Mouse (Mus musculus): ENCODE measurements around the gene Fgfr2. TPM values are rescaled to one million over a fixed set of nuclear protein-coding genes. Genes with fewer than 3 reads are reported as not detected.
A peak's percentile ranks its signal among the peaks of the same experiment; 100 is the strongest.
"Not testable (repeated sequence)": the region's sequence is repeated elsewhere in the genome, so short reads cannot be mapped to it uniquely, and the experiment has no call there.

The Fgfr2 gene
- polyA plus RNA-seq, 1 experiment from 2014 or later = 24.1 TPM

DNA sequence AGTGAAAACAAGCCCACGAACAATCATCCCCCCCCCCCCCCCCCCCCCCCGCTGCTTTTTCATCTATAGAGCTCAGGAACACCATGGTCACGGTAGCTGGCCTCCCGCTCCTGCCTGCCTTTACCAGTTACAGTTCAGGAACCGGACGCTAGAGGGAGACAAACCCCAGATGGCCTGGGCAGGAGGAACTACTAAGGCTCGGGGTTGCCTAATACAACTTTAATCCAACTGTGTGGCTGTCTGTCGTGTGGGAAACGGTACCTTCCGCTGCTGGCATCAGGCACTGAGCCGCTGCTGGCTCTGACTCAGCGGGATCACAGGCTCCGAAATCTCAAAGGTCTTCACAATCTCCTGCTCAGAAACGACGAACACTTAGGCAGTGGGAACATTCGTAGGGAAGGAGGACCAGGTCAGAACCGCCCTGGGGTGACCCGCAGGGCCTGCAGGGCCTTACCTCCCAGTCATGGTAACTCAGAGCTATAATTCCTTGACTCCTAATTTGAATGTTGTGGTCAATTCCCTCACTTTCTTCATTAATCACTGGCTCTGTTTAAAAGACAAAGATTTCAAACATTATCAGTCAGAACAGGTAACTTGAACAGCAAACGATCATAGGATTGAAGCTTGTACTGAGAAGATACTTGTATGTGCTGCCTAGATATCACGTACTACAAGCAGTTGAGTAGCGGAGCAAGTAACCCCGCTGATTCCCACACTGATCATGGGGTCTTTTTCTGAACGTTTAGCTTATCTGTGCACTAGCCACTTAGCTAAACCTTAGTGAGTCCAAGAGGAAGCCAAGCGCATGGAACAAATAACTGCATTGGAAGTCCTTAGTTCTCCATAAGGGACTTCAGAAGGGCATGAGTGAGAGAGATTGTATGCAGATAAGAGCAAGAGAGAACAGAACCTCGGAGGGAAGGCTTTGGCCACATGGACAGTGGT lies 2589.6 kb downstream of the Fgfr2 start:
- no peak overlapping the region; the same call in 1 of the 2 replicates for H3K27ac ChIP-seq (ENCODE audit: low read depth, low read length)
- no peak overlapping the region for H3K4me3 ChIP-seq (ENCODE audit: low read length)
- H3K4me1 ChIP-seq (ENCODE audit: control insufficient read depth, insufficient read depth, low read depth, low read length) = no peaks in the 10 kb centered on the region
- no peaks in the 10 kb centered on the region for H3K9me3 ChIP-seq (ENCODE audit: control insufficient read depth, low read length)
- 47% methylated on average over 24 of the region's 25 CpGs for WGBS
- H3K9ac ChIP-seq (ENCODE audit: low read depth, low read length) = no peak overlapping the region
- H3K4me2 ChIP-seq (ENCODE audit: low read length) = no peak overlapping the region
- peak; percentile 83 for ATAC-seq
- H3K27me3 ChIP-seq (replicated peaks; ENCODE audit: control insufficient read depth, insufficient read depth, low read length) = no peaks in the 10 kb centered on the region
- H3K36me3 ChIP-seq (ENCODE audit: control insufficient read depth, insufficient read depth, low read length) = peaks cover 16% of the 10 kb centered on the region

DNA sequence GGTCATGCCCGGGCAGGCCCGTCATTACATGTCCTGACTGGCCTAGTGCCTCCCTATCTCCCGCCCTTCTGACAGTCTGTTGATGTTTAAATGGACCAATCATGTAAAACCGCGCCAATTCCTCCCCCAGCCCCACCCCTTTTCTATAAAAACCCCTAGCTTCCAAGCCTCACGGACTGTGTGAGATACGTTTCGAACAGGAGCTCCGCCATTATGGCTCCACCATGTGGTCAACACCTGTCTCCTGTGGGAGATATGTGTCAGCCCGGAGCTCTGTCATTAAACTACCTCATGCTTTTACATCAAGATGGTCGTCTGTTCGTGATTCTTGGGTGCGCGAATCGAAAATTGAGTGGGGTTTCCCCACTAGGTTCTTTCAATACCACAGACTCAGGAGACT lies 2592.0 kb downstream of the Fgfr2 start:
- H3K4me3 ChIP-seq (ENCODE audit: low read length); H3K27me3 ChIP-seq (replicated peaks; ENCODE audit: control insufficient read depth, insufficient read depth, low read length); H3K9me3 ChIP-seq (ENCODE audit: control insufficient read depth, low read length); H3K9ac ChIP-seq (ENCODE audit: low read depth, low read length); ATAC-seq; H3K4me2 ChIP-seq (ENCODE audit: low read length); H3K36me3 ChIP-seq (ENCODE audit: control insufficient read depth, insufficient read depth, low read length); H3K4me1 ChIP-seq (ENCODE audit: control insufficient read depth, insufficient read depth, low read depth, low read length); H3K27ac ChIP-seq (ENCODE audit: low read depth, low read length): not testable (repeated sequence)
- WGBS = 95% methylated on average over 14 of the region's 15 CpGs

DNA sequence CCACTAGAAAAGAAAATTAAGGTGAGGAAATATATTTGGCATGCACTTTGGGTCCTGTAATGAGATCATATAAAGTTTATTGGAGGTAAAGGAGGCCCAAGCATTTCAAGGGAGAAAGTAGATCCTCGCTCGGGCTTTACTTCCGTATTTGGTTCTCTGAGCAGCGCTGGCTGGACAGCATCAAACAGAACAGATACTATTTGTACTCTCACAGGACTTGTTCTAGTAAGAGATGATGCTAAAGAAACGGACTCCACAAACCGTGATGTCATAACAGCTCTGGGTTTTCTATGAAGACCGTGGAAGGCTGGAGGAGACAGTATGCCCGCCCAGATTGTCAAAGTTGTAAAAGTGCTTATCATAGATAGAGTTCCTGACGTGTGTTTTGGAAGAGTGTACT lies 2595.8 kb downstream of the Fgfr2 start:
- Histone ChIP-seq H3K4me1 (ENCODE audit: control insufficient read depth, insufficient read depth, low read depth, low read length) (no peaks in the 10 kb centered on the region), H3K9ac (ENCODE audit: low read depth, low read length) (no peak overlapping the region), H3K4me2 (ENCODE audit: low read length) (no peak overlapping the region), H3K4me3 (ENCODE audit: low read length) (no peak overlapping the region), H3K27ac (ENCODE audit: low read depth, low read length) (no peak overlapping the region), H3K27me3 (replicated peaks; ENCODE audit: control insufficient read depth, insufficient read depth, low read length) (no peaks in the 10 kb centered on the region), H3K36me3 (ENCODE audit: control insufficient read depth, insufficient read depth, low read length) (peaks cover 5% of the 10 kb centered on the region), H3K9me3 (ENCODE audit: control insufficient read depth, low read length) (no peaks in the 10 kb centered on the region)
- ATAC-seq = no peak
- WGBS = 89% methylated on average over 9 of the region's 9 CpGs

DNA sequence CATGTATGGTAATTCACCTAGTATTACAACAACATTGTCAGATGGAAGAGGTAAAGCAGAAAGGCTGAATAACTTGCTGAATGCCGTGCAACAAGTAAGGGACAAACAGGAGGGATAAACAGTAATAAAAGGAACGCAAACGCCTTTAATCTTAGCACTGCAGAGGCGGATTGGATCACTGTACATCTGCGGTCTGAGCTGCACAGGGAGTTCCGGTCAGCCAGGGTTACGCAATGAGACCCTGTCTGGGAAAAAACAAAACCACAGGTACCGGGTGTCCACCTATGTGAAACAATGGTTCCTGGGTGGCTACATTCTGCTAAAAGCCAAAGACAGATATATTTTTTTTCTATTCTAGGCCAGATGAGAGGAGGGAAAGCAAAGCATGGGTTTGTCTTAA lies 2599.7 kb downstream of the Fgfr2 start:
- WGBS = 93% methylated on average over 8 of the region's 8 CpGs

GRCm38 (mm10) chr7:130520812-130521422 lies 2602.2 kb downstream of the Fgfr2 start:
- no peak overlapping the region for H3K9ac ChIP-seq (ENCODE audit: low read depth, low read length)
- peaks cover 20% of the 10 kb centered on the region for H3K4me1 ChIP-seq (ENCODE audit: control insufficient read depth, insufficient read depth, low read depth, low read length)
- no peaks in the 10 kb centered on the region for H3K36me3 ChIP-seq (ENCODE audit: control insufficient read depth, insufficient read depth, low read length)
- H3K9me3 ChIP-seq (ENCODE audit: control insufficient read depth, low read length) = no peaks in the 10 kb centered on the region
- no peaks in the 10 kb centered on the region for H3K27me3 ChIP-seq (replicated peaks; ENCODE audit: control insufficient read depth, insufficient read depth, low read length)
- ATAC-seq = no peak
- no peak overlapping the region for H3K27ac ChIP-seq (ENCODE audit: low read depth, low read length)
- H3K4me3 ChIP-seq (ENCODE audit: low read length) = no peak overlapping the region
- WGBS = 91% methylated on average over 14 of the region's 14 CpGs
- H3K4me2 ChIP-seq (ENCODE audit: low read length) = no peak overlapping the region; the same call in 1 of the 2 replicates

More for the DNA sequence above, 2599.7 kb downstream of the Fgfr2 start:
- Histone ChIP-seq H3K4me1 (ENCODE audit: control insufficient read depth, insufficient read depth, low read depth, low read length) (peaks cover 5% of the 10 kb centered on the region), H3K27me3 (replicated peaks; ENCODE audit: control insufficient read depth, insufficient read depth, low read length) (no peaks in the 10 kb centered on the region), H3K4me3 (ENCODE audit: low read length) (no peak overlapping the region), H3K27ac (ENCODE audit: low read depth, low read length) (no peak overlapping the region), H3K9me3 (ENCODE audit: control insufficient read depth, low read length) (no peaks in the 10 kb centered on the region), H3K4me2 (ENCODE audit: low read length) (no peak overlapping the region), H3K9ac (ENCODE audit: low read depth, low read length) (no peak overlapping the region), H3K36me3 (ENCODE audit: control insufficient read depth, insufficient read depth, low read length) (no peaks in the 10 kb centered on the region)
- ATAC-seq = no peak

DNA sequence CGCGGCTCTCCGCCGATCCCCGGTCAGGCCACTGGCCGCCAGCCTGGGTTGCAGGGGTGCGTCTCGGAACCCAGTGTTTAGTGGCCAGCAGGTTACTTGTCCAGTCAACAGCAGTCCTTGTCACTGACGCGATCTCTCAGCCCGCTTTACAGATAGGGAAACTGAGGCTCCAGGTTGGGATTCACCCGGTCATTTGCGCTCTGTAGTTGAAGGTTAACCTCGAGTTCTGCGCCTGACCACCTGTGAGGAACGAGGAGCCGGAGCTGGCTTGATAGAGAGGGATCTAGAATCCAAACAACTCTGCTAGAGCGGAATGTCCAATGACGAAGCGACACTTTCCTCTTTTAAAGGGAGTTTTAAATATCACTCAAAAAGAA lies 2603.1 kb downstream of the Fgfr2 start, which contains the start of gene Ate1:
Gene Ate1 (minus strand): TSS at position 321 of the 377 bp plus-strand sequence.
- WGBS = 16% methylated on average over 20 of the region's 20 CpGs
- Histone ChIP-seq H3K36me3 (ENCODE audit: control insufficient read depth, insufficient read depth, low read length) (no peaks in the 10 kb centered on the region), H3K4me2 (ENCODE audit: low read length) (peak within 1 kb of the TSS; percentile 83), H3K4me3 (ENCODE audit: low read length) (peak within 1 kb of the TSS; percentile 87), H3K4me1 (ENCODE audit: control insufficient read depth, insufficient read depth, low read depth, low read length) (peaks cover 20% of the 10 kb centered on the region), H3K27me3 (replicated peaks; ENCODE audit: control insufficient read depth, insufficient read depth, low read length) (no peaks in the 10 kb centered on the region), H3K27ac (ENCODE audit: low read depth, low read length) (peak within 1 kb of the TSS; percentile 98), H3K9me3 (ENCODE audit: control insufficient read depth, low read length) (no peaks in the 10 kb centered on the region), H3K9ac (ENCODE audit: low read depth, low read length) (peak within 1 kb of the TSS; percentile 97)
- ATAC-seq = no peak

GRCm38 (mm10) chr7:130519096-130520048 lies 2603.8 kb downstream of the Fgfr2 start:
- ATAC-seq = peak; percentile 97
- Histone ChIP-seq H3K4me1 (ENCODE audit: control insufficient read depth, insufficient read depth, low read depth, low read length) (peaks cover 20% of the 10 kb centered on the region), H3K27me3 (replicated peaks; ENCODE audit: control insufficient read depth, insufficient read depth, low read length) (no peaks in the 10 kb centered on the region), H3K4me2 (ENCODE audit: low read length) (peak overlapping the region; percentile 83), H3K27ac (ENCODE audit: low read depth, low read length) (peak overlapping the region; percentile 98), H3K36me3 (ENCODE audit: control insufficient read depth, insufficient read depth, low read length) (no peaks in the 10 kb centered on the region), H3K9me3 (ENCODE audit: control insufficient read depth, low read length) (no peaks in the 10 kb centered on the region), H3K9ac (ENCODE audit: low read depth, low read length) (peak overlapping the region; percentile 97), H3K4me3 (ENCODE audit: low read length) (peak overlapping the region; percentile 87)
- 0% methylated on average over 90 of the region's 90 CpGs for WGBS

- 42% methylated on average over 26 of the region's 26 CpGs for WGBS
Measured at GRCm38 (mm10) chr7:130518213-130519095, 2604.7 kb downstream of the Fgfr2 start.

More at GRCm38 (mm10) chr7:130518213-130519095, 2604.7 kb downstream of the Fgfr2 start:
- Histone ChIP-seq H3K27me3 (replicated peaks; ENCODE audit: control insufficient read depth, insufficient read depth, low read length) (no peaks in the 10 kb centered on the region), H3K9me3 (ENCODE audit: control insufficient read depth, low read length) (no peaks in the 10 kb centered on the region), H3K4me3 (ENCODE audit: low read length) (peak overlapping the region; percentile 87), H3K4me1 (ENCODE audit: control insufficient read depth, insufficient read depth, low read depth, low read length) (peaks cover 20% of the 10 kb centered on the region), H3K4me2 (ENCODE audit: low read length) (peak overlapping the region; percentile 63), H3K9ac (ENCODE audit: low read depth, low read length) (peak overlapping the region; percentile 97), H3K27ac (ENCODE audit: low read depth, low read length) (peak overlapping the region; percentile 98), H3K36me3 (ENCODE audit: control insufficient read depth, insufficient read depth, low read length) (no peaks in the 10 kb centered on the region)
- ATAC-seq = no peak
